18 mouse cellular contexts compared by ENCODE assay signal in the genomic region with DNA sequence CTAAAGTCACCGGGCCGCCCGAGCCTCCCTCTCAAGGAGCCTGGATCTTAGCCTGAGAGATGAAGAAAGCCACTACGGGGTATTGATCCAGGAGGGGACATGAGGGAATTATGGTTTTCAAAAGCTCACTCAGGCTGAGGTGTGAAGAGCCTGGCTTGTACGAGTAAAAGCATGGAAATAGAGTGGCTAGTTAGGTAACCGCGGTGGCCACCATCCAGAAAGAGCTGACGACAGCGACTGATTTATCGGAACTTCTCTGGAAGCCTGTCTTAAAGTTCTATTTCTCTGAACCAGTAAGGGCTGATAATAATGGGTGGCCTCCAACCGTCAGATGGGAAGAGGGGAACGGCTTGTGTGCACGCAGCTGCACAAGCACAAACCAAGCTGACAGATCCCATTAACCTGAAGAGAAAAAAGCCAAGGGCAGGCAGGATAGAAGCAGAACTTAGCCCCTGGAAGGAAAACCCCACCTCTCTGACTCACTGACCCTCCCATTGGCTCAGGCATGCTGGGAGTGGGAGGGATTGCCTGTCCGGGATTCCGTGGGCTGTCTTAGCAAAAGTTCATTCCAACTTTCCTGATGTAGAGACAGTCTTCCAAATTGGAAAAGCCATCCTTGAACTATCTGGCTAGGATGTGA. TPM values are rescaled to one million over a fixed set of nuclear protein-coding genes. Genes with fewer than 3 reads are reported as not detected.
DNase-seq lines count a peak whose midpoint lies in the region; ATAC-seq and TF ChIP-seq lines count a peak whose summit lies in the region.
"Had no signal": no experiment of that assay in that cellular context is flagged by ENCODE, and none has a peak within 500 bp of the region (broad histone marks: within the 10 kb centered on the region; RNA-seq: fewer than 3 reads in every experiment).

No protein-coding gene starts in this region.

- H3K4me2 ChIP-seq in stomach, postnatal 0 days (replicated peaks; ENCODE audit: low read depth) = no peak overlapping the region
- H3K4me2 ChIP-seq in hindbrain, embryonic 12.5 days (replicated peaks) = no peak overlapping the region
- H3K4me2 ChIP-seq: heart, embryonic 13.5 days; limb, embryonic 12.5 days; liver, embryonic 13.5 days; lung, embryonic 15.5 days; neural tube, embryonic 13.5 days had no signal

- H3K79me2 ChIP-seq in heart, adult 2 months (replicated peaks; ENCODE audit: control insufficient read depth, insufficient read depth, low read length) = no peaks in the 10 kb centered on the region

- TF ChIP-seq EP300 in heart, adult 2 months (IDR thresholded peaks at IDR 0.05; ENCODE audit: insufficient read depth, low read depth, low read length) = no peak
- no peak for TF ChIP-seq EP300 in stomach, postnatal 0 days (optimal IDR thresholded peaks at IDR 0.05)

- H3K4me3 ChIP-seq in heart, adult 2 months = no peak overlapping the region
- no peak overlapping the region for H3K4me3 ChIP-seq in heart, embryonic 10.5 days
- H3K4me3 ChIP-seq in stomach, postnatal 0 days (ENCODE audit: low read depth, low read length) = no peak overlapping the region
- H3K4me3 ChIP-seq in hindbrain, embryonic 12.5 days = no peak overlapping the region
- H3K4me3 ChIP-seq: heart, embryonic 13.5 days; limb, embryonic 12.5 days; liver, embryonic 13.5 days; lung, embryonic 15.5 days; megakaryocyte, embryonic 14.5 days; neural tube, embryonic 13.5 days had no signal

- H3K4me1 ChIP-seq in heart, adult 2 months (ENCODE audit: control insufficient read depth, insufficient read depth, low read length) = no peaks in the 10 kb centered on the region; the same call in none of the 2 replicates
- H3K4me1 ChIP-seq in heart, embryonic 10.5 days = 0 out of 2 replicates have a peak, but pooled peaks cover 3% of the 10 kb centered on the region
- H3K4me1 ChIP-seq in stomach, postnatal 0 days (replicated peaks; ENCODE audit: control insufficient read depth, insufficient read depth) = no peaks in the 10 kb centered on the region
- no peaks in the 10 kb centered on the region for H3K4me1 ChIP-seq in hindbrain, embryonic 12.5 days
- H3K4me1 ChIP-seq: heart, embryonic 13.5 days; limb, embryonic 12.5 days; liver, embryonic 13.5 days; lung, embryonic 15.5 days; megakaryocyte, embryonic 14.5 days; neural tube, embryonic 13.5 days had no signal

- no peak for TF ChIP-seq POLR2A in heart, adult 2 months (IDR thresholded peaks at IDR 0.05; ENCODE audit: insufficient read depth, low read depth, low read length)

- H3K9me3 ChIP-seq in heart, embryonic 10.5 days = no peaks in the 10 kb centered on the region
- H3K9me3 ChIP-seq in stomach, postnatal 0 days (ENCODE audit: control insufficient read depth, low read length) = no peaks in the 10 kb centered on the region
- H3K9me3 ChIP-seq in hindbrain, embryonic 12.5 days (replicated peaks) = no peaks in the 10 kb centered on the region
- H3K9me3 ChIP-seq: heart, embryonic 13.5 days; limb, embryonic 12.5 days; liver, embryonic 13.5 days; lung, embryonic 15.5 days; neural tube, embryonic 13.5 days had no signal

- no peak for TF ChIP-seq CTCF in heart, adult 2 months (IDR thresholded peaks at IDR 0.05)
- TF ChIP-seq CTCF in stomach, postnatal 0 days (IDR thresholded peaks at IDR 0.05; ENCODE audit: low read depth) = no peak

- H3K27ac ChIP-seq in heart, adult 2 months = no peak overlapping the region
- H3K27ac ChIP-seq in heart, embryonic 10.5 days = no peak overlapping the region
- H3K27ac ChIP-seq in stomach, postnatal 0 days (replicated peaks) = no peak overlapping the region
- H3K27ac ChIP-seq in hindbrain, embryonic 12.5 days = no peak overlapping the region
- H3K27ac ChIP-seq: heart, embryonic 13.5 days; limb, embryonic 12.5 days; liver, embryonic 13.5 days; lung, embryonic 15.5 days; neural tube, embryonic 13.5 days had no signal

- peak; percentile 17 to 19 for DNase-seq in heart, adult 2 months
- no peak for DNase-seq in heart, embryonic 10.5 days (ENCODE audit: low spot score)
- peak; percentile 14 for DNase-seq in urinary bladder, postnatal 25 days (ENCODE audit: low spot score)
- DNase-seq in urinary bladder, postnatal 10 days (ENCODE audit: low spot score) = no peak
- peak; percentile 46 for DNase-seq in adrenal gland, postnatal 25 days
- peak; percentile 18 for DNase-seq in stomach, postnatal 0 days (ENCODE audit: low spot score)
- DNase-seq in neural tube, embryonic 10.5 days (ENCODE audit: extremely low spot score, low spot score) = no peak
- DNase-seq: cerebellum, adult 8-10 months; kidney, adult 18-20 months; kidney, postnatal 14 days; liver, embryonic 13.5 days; right cerebral cortex, postnatal 4 days had no signal

- 74% methylated on average over 15 of the region's 15 CpGs for WGBS in heart, adult 2 months
- WGBS in heart, embryonic 10.5 days = 73% methylated on average over 15 of the region's 15 CpGs
- 70% methylated on average over 15 of the region's 15 CpGs for WGBS in stomach, postnatal 0 days
- WGBS in hindbrain, embryonic 12.5 days = 82% methylated on average over 15 of the region's 15 CpGs

- H3K36me3 ChIP-seq in heart, adult 2 months (ENCODE audit: control insufficient read depth, insufficient read depth, low read length) = no peaks in the 10 kb centered on the region
- no peaks in the 10 kb centered on the region for H3K36me3 ChIP-seq in heart, embryonic 10.5 days
- H3K36me3 ChIP-seq in stomach, postnatal 0 days (ENCODE audit: control insufficient read depth, insufficient read depth, low read length) = no peaks in the 10 kb centered on the region
- no peaks in the 10 kb centered on the region for H3K36me3 ChIP-seq in hindbrain, embryonic 12.5 days
- H3K36me3 ChIP-seq: heart, embryonic 13.5 days; limb, embryonic 12.5 days; liver, embryonic 13.5 days; lung, embryonic 15.5 days; neural tube, embryonic 13.5 days had no signal

- no peaks in the 10 kb centered on the region for H3K27me3 ChIP-seq in heart, adult 2 months (ENCODE audit: control insufficient read depth, insufficient read depth, low read length)
- no peaks in the 10 kb centered on the region for H3K27me3 ChIP-seq in heart, embryonic 10.5 days (ENCODE audit: insufficient read depth, poor library complexity, severe bottlenecking)
- H3K27me3 ChIP-seq in stomach, postnatal 0 days (ENCODE audit: control insufficient read depth, insufficient read depth, low read length) = no peaks in the 10 kb centered on the region
- no peaks in the 10 kb centered on the region for H3K27me3 ChIP-seq in hindbrain, embryonic 12.5 days
- H3K27me3 ChIP-seq: heart, embryonic 13.5 days; limb, embryonic 12.5 days; liver, embryonic 13.5 days; lung, embryonic 15.5 days; neural tube, embryonic 13.5 days had no signal

- no peak overlapping the region for H3K9ac ChIP-seq in heart, adult 2 months (ENCODE audit: low read depth, low read length)
- H3K9ac ChIP-seq in stomach, postnatal 0 days (ENCODE audit: low read length) = no peak overlapping the region
- no peak overlapping the region for H3K9ac ChIP-seq in hindbrain, embryonic 12.5 days
- H3K9ac ChIP-seq: heart, embryonic 13.5 days; limb, embryonic 12.5 days; liver, embryonic 13.5 days; lung, embryonic 15.5 days; neural tube, embryonic 13.5 days had no signal

- intact Hi-C loops in heart, adult 2 months (cut with DNase I) = no loop called here

- no peak for ATAC-seq in stomach, postnatal 0 days (ENCODE audit: low FRiP score, low TSS enrichment)
- ATAC-seq in hindbrain, embryonic 12.5 days (ENCODE audit: low FRiP score) = no peak

RNA-seq across cellular contexts. Expression of gene Fdx1, which starts 48.8 kb away (rescaled TPM):
- total RNA-seq in heart, adult 2 months (2021) = 100 to 1,000 TPM in 1 of 2 experiments, 10 to 100 TPM in 1; 90.9 to 113 TPM
- 82.0 and 84.3 TPM in 2 replicates for polyA plus RNA-seq in heart, adult 2 months (2012; rRNA removed)
- 70.3 and 96.3 TPM in 2 replicates for polyA plus RNA-seq in heart, embryonic 10.5 days (2016; fragmentation: Nextera tagmentation; extraction: Ambion mirVana)
- 1,622 and 2,124 TPM in 2 replicates for total RNA-seq in adrenal gland, postnatal 25 days (2021)
- 143 TPM in 2 replicates for polyA plus RNA-seq in stomach, postnatal 0 days (2015; fragmentation: Nextera tagmentation; extraction: Ambion mirVana)
- 50.0 and 52.6 TPM in 2 replicates for polyA plus RNA-seq in hindbrain, embryonic 12.5 days (2016; fragmentation: Nextera tagmentation; extraction: Ambion mirVana)

Comparison
In these comparisons a context has a peak if more than half of its experiments do, and no peak if none do; other contexts are left out.
1. DNase-seq: peak in heart, adult 2 months (2 of 2), urinary bladder, postnatal 25 days (single experiment), adrenal gland, postnatal 25 days (single experiment) and stomach, postnatal 0 days (single experiment); none in heart, embryonic 10.5 days (single experiment), urinary bladder, postnatal 10 days (single experiment) and neural tube, embryonic 10.5 days (single experiment).